Mouse (Mus musculus): ENCODE results near the gene Cd109.

Cd109 gene

DNA sequence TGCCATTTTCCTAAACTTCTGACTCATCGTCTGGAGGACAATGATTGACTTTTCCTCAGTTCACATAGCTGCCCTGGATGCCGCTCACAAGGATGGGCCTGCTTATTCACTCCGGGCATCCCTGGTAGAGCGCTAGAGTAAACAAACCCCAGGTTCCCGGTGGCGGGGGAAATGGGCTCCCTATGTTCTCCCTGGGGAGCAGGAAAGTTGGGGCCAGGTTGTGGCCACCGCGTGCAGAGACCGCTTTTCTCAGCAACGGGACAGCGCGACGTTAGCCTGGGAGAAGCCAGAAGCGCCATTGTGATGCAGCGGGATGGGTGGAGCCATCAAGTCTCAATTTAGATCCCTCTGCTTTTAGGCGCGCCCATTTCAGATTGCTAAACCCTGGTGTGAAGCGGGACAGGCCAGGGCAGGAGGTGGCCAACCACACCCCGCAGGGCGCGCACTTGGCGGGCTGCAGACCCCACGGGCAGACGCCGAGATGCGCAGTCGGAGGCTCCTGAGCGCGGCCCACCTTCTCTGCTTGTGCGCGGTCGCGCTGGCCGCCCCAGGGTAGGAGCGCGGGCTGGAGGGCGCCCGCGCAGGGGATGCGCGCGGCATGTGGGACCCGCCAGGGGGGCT lies at the start of gene Cd109:
TSS of gene Cd109 (plus strand) at position 146 of the 621 bp plus-strand sequence.
- DNase-seq (ENCODE audit: low read depth), result no peak

DNA sequence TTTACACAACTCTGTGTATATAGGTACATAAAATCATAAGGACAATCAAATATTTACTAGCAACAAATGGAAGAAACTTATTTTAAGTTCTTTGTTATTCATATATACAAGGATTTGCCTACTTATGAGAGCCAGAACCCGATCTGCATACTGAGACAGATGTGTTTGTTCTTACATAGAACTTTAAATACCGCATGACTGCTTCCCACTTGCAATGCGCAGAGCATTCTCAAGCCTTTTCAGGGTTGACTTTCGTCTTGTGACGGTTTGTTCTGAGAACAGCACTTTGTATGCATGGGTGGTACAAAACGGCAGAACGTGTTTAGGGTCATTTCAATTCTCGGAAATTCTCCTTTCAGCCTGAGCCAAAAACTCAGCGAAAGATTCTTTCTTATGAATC lies 45.4 kb upstream of the Cd109 start:
- no peak for DNase-seq (ENCODE audit: low read depth)

DNA sequence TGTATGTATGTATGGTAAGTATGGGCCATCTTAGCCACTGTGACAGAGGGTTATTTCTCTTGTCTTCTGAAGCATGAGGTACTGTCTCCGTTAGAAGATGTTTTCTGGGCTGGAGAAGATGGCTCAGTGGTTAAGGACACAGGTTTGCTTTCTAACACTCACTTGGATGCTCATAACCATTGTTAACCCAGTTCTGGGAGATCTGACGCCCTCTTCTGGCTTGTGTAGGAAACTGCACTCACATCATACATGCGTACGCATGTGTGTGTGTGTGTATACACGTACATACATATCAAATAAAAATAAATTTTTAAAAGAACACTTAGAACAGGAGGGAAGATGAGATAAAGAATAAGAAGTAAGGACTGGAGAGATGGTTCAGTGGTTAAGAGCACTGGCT lies 38.9 kb upstream of the Cd109 start:
- DNase-seq (ENCODE audit: low read depth), result no peak

DNA sequence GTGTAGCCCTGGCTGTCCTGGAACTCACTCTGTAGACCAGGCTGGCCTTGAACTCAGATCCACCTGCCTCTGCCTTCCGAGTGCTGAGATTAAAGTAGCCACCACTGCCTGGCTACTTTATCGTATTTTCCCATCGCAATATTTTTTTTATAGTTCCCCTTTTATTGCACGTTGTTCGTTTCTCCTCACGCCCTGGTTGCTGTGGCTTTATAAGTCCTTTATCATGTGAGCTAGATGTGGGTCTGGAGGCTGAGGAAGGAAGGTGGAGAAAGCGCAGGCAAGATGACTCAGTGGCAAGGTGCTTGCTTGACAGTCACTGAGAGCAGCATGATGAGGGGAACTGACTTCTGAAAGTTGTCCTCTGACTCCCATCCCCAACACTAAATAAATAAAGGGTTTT lies 36.5 kb upstream of the Cd109 start:
- peak; percentile 88 for DNase-seq (ENCODE audit: low read depth)

DNA sequence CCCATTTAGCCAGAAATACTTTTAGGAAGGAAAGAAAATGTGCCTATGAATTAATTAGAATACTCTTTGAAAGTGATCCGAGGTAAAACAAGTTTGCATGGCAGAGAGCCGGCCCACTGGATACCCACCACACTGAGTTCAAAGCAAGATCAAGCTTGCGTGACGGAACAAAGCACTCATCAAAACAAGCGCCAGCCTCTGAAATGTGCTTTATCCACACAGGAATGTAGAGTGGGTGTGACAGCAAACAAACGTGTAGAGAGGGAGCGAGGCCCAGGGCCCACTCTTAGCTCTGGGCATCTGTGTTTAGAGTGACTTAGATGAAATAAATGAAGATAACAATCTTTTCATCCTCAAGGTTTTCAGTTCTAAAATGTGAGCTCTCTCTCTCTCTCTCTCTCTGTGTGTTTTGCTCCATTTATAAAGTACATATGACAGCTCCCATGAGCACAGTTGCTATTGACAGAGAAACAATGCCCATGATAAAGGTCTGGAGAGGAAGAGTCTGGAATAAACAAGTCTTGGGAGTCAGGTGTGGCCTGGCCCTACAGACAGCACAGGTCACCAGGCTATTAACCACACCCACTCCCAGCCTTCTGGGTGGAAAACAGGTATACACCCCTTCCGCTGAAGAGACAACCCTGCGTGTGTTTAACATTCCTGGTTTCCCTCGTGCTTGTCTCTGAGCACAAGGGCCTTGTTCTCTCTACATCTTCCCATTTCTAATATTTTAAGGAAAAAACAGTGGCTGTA lies 35.5 kb upstream of the Cd109 start:
- DNase-seq (ENCODE audit: low read depth), result no peak

DNA sequence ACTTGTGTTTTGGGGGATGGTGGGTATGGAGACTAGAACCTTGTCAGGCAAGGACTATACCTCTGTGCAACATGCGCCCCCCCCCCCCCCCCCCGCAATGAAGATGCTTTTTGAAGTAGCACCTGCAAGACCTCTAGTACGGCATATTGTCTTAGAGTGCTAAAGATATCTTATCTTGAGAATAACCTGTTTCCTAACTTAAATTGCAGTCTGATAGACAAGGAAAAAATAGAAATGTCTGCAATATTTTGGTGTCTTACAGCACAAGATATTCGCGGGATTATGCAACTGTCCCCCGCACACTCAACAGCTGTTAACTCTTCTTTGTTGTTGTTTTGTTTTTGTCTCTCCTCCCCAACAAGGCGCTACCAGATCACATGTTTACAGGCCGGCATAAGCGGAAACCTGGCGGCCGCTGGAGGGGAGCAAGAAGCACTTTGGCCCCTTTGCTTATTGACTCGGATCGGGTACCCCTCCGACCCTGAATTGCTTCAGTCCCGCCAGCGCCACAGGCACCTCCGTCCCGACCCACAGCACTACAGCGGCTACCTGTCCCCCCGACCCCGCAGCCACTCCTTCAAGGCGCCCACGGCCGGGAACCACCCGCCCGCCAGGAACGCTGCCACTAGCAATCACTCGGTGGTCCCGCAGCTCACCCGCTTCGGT lies 28.0 kb upstream of the Cd109 start:
- DNase-seq (ENCODE audit: low read depth), result peak; percentile 67

DNA sequence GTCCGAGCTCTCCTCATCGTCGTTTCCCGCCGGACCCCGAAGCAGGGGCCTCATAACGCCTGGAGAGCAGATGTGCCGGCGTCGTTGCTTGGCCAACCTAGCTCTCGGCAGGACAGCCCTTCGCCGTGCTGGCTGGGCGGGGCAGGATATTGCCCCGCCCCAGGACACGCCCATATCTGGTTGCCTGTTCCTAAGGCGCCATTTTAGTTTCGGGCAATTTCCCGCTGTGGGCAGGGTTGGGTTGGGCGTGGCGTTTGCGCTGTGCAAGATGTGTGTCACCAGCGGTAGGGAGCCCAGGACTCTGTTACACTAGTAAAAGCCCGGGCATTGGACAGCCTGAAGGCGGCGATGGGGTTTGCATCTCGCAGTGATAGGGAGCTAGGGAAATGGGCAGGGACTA lies 27.4 kb upstream of the Cd109 start, which contains the start of gene Slc17a5:
TSS of gene Slc17a5 (minus strand) at position 128 of the 400 bp plus-strand sequence.
- DNase-seq (ENCODE audit: low read depth), result peak; percentile 98

DNA sequence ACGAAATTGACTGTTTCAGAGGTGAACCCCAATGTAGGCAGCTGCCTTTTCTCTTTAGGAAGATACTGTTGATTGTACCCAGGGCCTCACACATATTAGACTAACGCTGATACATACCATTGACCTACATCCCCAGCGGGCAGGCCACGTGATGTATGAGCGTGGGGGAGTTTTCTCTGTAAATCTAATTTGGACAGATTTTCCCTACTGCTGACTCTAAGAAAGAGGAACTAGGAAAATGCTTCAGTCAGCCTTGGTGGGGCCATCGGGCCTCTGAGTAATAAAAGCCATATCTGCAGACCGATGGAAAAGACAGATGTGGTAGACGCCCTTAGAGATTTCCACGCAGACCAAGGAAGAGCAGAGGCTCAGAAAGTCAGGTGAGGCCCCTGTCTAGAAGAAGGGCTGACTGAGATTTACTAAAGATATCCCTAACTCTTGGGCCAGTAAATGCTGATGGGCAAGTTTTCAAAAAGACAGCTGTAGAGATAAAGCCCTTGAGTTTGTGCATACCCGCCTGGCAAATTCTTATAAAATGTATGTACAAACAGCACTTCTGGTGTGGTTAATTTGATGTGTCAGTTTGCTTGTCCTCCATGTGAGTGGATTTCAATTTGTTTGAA lies 26.8 kb upstream of the Cd109 start:
- DNase-seq (ENCODE audit: low read depth), result peak; percentile 83

DNA sequence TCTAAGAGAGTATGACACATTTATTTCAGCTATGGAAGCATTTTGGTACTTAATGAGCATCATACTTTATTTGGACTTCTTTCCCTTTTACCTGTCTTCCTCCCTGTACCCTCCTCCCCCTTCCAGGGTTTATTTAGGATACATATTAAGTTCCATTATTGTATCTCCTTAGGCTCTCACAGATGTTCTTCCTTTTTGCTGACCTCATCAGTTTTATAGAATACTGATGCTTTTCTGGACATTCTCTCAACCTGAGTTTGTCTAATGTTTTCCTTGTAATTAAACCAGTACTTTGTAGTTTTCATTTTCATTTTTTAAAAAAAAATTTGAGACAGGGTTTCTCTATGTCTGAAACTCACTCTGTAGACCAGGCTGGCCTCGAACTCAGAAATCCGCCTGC lies 24.9 kb upstream of the Cd109 start:
- DNase-seq (ENCODE audit: low read depth), result no peak

DNA sequence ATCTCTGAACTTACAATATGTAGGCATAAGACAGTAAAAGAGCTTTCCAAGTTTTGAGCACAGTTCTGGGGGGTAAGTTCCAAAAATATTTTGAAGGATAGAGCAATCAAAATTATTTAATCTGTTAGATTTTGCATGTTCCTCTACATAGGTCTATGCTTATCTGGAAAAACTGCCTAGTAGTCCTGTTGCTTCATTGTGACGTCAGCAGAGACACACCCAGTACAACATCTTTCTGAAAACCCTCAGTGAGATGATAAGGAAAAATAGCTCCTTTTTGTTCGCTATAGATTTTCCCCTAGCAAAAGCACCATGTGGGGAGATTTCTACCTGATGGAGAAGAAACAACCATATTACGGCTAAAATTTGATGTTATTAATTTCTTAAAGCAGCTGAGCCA lies 20.1 kb upstream of the Cd109 start:
- DNase-seq (ENCODE audit: low read depth), result no peak

DNA sequence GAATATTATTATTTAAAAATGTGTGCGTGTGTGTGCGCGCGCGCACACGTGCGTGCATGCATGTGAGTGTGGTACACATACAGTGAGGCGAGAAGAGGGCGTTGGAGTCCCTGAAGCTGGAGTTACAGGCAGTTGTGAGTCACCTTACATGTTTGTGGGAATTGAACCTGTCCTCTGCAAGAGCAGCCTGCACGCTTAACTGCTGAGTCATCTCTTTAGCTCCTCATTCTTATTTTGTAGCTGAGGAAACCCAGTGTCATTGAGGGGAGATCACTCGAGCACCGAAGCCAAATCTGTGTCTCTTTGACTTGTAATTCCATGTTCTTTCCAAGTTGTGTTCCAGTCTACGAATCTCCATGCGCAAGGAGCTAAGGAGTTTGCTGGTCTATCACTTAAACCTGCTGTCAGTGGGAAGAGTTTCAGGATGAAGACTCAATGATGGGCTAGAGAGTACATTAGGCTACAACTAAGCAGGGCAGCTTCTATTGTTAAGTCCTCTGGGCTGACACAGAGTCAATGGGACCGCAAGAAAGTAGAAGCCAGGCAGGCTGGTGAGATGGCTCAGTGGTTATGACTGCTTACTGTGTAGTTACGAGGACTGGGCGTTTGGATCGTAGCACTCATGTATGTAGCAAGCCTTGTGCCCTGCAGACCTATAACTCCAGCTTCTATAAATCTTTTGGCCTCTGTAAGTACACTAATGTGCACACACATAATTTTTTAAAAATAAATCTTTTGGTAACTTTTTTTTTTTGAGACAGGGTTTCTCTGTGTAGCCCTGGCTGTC lies 19.4 kb upstream of the Cd109 start:
- DNase-seq (ENCODE audit: low read depth), result peak; percentile 48

DNA sequence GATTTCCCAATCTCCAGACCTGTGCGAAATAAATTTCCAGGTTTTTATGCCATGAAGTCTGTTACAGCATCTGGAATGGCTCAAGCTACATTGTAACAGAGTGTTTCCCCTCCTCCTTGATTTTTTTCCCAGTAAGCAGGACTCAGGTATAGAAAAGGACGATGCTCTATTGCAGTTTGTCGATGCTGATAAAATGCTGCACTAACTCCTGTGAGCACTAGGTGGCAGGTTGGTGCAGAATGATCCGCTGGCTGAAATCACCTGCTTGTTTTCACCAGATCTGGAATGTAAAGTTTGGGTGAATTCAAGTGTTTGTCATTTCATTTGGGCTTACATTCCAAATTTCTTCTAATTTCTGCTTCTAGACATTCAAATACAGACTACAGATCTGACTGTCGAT lies 18.5 kb upstream of the Cd109 start:
- peak; percentile 59 for DNase-seq (ENCODE audit: low read depth)

DNA sequence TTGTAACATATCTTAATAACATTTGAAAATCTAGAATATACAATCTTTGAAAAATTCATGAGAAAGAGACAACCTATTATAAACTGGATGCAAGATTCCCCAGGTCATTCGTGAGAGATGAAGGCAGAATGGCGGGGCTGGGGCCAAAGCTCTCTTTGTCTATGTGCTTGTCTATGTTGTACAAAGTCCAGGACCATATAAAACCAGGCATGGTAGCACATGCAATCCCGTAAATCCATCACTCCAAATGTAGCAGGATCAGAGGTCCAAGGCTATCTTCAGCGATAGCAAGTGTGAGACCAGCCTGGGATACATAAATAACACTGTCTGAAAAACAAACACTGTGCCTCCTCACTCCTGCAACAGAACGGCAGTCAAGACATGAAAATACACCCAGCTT lies 15.4 kb upstream of the Cd109 start:
- DNase-seq (ENCODE audit: low read depth), result no peak

DNA sequence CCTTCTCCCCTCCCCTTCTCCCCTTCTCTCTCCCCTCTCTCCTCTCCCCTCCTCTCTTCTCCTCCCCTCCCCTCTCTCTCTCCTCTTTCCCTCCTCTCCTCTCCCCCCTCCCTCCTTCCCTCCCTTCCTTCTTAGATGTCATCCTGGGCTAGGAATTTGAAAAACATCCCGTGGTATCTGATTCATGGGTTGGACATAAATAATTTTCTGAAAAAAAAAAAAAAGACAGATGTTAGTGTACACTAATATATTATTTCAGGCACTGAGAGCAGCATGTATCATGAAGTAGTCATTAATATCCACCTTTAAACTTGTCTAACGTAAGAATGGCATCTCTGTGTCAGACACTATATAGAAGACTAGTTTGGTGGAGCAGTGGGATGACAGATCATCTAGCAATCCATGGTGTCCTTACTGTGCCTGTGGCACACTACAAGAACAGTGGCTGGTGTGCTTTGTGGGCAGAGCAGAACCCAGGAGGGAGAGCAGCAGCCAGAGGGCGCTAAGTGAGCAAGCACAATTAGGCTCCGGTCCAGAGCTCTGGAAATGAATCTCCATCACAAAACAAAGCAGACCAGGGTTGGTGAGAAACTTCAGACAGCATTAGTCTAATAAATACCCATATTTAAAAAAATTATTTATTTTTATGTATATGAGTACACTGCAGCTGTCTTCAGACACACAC lies 14.2 kb upstream of the Cd109 start:
- DNase-seq (ENCODE audit: low read depth), result peak; percentile 30

DNA sequence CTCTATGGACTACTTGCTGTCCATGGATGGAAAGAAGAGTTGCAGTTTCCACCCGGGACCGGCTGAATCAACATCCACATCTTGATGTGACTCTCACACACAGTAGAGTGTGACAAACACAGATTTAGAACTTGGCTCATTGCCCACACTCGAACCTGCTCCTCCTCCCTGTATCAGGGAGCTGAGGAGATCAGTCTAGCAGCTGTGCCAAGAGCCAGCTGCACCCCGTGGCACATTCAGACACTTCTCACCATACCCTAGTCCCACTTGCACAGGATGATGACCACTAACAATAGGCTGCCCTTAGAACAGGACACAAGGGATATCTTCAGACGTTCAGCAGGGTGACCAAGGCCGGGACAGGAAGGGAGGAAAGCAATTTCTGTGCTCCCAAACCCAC lies 1.1 kb upstream of the Cd109 start:
- no peak for DNase-seq (ENCODE audit: low read depth)

DNA sequence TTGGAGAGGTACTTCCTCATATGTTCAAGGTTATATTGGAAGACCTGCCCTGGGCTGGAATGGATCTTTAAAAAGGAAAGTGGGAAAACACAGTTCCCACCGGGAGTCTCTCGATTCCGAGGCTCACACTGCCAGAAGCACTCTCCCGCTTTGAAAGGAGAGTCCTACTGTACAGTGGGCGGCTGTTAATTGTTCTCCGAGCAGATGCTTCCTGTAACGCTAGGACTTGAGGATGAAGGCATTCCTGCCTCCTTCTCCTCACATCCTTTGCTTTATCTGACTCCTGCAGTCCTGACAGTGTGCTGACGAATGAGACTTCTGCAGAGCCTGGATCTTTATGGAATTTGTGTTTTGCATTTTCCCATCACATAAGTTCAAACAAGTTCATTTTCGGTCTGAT lies 3.9 kb downstream of the Cd109 start:
- DNase-seq (ENCODE audit: low read depth), result no peak

DNA sequence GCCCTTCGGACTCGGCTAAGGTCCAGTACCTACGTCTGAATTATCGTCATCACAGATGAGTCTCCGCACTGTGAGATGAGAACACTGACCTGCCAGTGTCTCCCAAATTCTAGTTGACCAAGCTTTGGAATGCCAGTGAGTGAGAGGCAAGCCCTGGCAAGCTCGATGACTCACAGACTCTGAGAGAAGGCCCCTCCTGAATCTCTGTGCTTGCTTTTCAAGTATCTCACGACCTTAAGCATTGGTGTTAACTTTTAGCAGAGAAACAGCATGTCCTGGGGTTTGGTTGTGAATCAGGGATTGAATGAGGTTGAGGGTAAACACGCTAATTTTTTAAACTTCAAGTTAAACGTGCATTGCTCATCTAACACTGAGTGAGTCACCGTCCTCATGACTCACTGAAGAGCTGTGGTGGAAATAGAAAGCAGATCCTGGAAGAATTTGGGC lies 8.0 kb downstream of the Cd109 start:
- peak; percentile 79 for DNase-seq (ENCODE audit: low read depth)

DNA sequence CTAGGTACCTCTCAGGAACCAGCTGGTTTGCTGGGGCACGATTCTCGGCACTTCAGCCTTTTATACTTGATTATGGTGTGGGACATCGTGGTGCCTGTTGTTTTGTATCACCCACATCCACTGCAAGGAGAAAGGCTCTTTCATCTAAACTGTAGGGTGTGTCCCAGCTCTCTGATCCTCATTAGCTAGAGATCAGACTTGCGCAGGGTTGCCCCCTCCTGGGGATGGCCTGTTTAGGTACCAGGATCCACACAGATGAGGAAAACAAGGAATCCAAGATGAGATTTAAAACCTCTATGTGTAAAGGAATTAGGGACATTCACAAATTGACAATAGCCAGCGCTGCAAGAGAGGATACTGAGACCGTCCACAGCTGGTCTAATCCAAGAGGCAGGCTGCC lies 14.6 kb downstream of the Cd109 start:
- DNase-seq (ENCODE audit: low read depth), result no peak

DNA sequence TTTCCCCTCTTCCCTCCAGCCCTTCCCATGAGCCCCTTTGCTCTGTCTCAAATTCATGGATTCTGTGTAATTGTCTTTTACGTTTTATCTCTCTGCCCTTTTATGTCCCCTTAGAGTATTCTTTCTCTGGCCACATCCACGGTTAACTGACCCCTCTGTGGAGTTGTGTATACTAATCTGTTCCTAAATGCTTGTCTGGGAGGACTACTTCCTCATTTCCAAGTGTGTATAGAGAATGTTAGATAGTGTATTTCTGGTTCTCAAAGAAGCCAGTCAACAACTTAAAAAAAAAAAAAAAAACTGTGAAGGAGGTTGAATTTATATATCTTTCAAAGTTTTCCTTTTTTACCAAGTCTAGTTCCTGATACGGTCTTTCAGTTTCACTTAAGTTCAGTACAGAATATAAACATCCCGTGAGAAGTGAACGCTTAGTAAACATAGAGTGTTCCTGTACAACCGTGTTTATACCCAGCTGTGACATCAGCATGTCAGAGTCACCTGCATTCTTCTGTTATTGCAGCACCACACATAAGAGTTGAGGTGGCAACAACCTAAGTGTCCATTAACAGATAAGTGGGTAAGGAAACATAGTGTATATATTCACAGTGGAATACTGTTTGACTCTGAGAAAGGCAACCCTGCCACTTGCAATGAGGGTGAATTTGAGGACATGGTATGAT lies 16.5 kb downstream of the Cd109 start:
- DNase-seq (ENCODE audit: low read depth), result no peak

DNA sequence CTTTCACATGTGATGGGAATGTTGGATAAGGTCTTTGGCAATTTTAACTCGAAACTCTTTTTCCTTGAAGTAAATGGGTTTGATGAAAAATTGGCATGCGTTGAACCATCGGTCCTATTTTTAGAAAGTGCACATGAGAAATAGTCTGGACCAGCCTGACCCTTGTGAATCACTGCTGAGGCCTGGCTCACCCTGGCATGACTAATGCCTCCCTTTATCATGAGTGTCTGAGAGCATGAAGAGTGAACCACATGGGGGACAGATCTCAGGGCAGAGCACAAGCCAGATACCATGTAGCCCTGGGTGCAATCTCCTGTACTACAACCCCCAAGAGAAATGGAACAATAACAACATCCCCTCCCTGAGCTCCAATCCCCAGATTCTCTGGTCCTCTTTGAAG lies 18.6 kb downstream of the Cd109 start:
- no peak for DNase-seq (ENCODE audit: low read depth)

DNA sequence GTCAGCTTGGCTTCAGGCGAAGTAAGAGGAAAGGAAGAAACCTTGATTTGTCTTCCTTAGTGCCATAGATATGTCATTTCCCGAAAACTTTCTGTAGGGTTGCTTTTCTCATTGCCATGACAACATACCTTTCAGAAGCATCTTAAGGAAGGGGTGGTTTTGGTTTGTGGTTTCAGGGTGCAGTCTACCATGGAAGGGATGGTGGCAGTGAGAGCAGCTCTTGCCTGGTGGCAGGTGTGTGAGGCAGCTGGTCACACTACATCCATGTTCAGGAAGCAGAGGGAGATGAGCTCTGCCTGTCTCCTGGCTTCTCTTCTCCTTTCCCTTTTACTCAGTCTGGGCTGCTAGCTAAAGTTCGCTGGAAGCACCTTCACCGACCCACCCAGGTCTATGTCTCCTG lies 26.0 kb downstream of the Cd109 start:
- DNase-seq (ENCODE audit: low read depth), result no peak

Measured in 416B (cell line).